Mouse (Mus musculus) embryo, embryonic 10.5 days (tissue): ENCODE results near the gene Dok7.

ENCODE experiments used
- DNase-seq: peaks from one replicate; pipeline ENCODE4 v3.0.0-alpha.2; 2015; ENCODE audit warnings: low spot score

Gene Dok7

GRCm38 (mm10) chr5:35057582-35057981 lies 1.0 kb downstream of the Dok7 start:
- no peak for DNase-seq

GRCm38 (mm10) chr5:35058216-35058615 lies 1.6 kb downstream of the Dok7 start:
- no peak for DNase-seq

GRCm38 (mm10) chr5:35060098-35060497 lies 3.5 kb downstream of the Dok7 start:
- DNase-seq, result no peak

DNA sequence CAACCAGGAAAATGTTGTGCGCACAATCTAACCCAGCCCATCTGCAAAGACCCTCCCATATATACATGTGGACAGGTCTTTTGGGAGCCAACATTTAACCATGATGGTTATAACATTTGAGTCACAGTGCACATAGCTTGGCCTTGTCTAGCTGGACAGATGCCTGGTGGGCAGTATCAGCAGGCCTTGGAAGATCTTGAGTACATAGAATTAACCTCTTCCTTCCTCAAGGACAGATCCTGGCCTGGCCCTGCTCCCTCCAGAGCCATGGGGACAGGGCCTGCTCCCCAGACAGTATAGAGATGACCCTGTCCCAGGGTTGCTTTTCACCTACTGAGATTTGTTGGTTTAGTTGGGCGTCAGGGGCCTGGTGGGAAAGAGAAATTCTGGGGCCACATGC lies 13.3 kb downstream of the Dok7 start:
- no peak for DNase-seq

- no peak for DNase-seq
Measured at GRCm38 (mm10) chr5:35070314-35070713, 13.7 kb downstream of the Dok7 start.

DNA sequence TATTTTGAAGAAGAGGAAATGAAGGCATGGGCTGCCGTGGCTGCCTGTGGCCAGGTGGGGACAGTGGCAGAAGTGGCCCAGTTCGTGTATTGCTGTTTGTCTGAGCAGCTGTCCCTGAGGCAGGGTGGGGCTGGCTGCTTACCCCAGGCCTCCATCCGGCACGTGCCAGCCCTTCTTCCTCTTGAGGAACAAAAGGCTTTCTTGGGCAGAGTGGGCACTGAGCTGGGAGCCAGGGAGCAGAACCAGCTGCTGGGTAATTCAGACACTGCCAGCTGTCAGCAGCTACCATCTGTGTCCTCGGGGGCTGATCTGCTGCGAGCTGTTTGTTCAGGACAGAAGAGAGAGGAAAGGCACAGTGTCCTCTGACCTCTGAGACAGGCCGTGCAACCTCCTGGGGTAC lies 14.4 kb downstream of the Dok7 start:
- no peak for DNase-seq

DNA sequence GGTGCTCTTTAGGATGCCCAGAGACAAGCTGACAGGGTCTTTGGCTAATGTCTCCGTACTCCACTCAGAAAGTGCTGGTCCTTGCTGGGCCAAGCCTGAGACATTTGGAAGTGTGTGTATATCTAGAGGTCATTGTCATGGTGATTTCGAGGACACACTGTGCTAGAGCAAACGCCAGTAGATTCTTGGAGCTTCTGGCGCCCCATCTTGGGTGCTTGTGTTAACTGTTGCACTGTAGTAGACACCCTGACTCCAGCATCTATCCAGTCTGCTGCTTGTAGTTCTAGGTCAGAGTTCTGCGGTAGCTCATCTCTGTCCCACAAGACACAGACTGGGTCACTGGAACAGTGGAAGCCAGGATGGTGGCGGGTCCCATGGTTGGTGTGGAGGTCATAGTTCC lies 15.3 kb downstream of the Dok7 start:
- DNase-seq, result no peak

DNA sequence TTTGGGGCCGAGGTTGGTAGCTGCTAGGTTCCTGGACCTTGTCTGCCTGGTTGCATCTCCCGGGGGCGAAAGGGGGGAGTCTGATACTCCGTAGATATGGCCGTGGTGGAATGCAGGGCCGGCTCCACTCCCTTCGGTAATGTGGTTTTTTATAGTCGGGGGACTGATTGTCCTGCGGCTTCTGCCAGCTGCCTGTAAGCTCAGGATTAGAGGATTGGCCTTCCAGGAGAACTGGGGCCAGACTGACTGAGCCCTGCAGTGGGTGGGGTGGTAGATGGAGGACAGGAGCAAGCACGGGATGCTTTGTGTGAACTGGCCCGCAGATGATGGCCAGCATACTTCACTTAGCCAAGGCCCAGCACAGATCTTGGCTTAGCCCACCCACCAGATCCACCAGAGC lies 16.7 kb downstream of the Dok7 start:
- DNase-seq, result no peak

DNA sequence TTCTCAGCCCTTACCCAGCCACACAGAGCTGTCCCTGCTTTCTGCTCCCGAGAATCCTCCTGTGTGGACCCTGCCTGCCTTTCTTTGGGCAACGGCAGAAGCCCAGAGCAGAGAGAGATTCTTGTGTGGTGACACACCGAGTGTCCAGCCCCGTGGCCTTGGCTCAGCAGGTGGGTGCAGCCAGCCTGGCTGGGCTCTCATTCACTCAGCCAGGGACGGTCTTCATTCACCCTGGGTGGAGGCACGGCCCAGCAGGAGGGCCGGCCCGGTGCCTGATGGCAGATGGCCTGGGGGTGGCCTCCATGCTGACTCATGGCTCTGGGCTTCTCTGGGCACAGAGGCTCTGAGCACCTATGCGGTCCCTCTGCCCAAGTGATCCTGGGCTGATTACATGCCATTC lies 17.4 kb downstream of the Dok7 start:
- DNase-seq, result no peak

DNA sequence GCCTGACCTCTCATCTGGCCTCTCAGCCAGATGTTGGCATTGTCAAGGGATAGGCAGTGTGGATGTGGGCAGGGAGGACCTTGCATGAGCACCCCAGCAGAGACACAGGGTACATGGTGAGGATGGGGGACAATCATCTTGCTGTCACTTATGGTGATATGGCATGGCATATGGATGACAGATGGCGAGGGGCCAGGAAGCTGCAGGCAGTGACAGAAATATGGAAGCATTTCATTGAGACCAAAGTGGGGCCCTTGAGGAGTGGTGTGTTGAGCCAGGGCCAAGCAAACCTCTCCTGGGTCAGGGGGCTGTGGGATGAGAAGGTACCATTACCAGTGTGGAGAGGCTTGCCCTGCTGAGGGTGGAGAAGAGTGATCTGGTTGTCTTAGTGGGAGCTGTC lies 19.8 kb downstream of the Dok7 start:
- DNase-seq, result no peak

DNA sequence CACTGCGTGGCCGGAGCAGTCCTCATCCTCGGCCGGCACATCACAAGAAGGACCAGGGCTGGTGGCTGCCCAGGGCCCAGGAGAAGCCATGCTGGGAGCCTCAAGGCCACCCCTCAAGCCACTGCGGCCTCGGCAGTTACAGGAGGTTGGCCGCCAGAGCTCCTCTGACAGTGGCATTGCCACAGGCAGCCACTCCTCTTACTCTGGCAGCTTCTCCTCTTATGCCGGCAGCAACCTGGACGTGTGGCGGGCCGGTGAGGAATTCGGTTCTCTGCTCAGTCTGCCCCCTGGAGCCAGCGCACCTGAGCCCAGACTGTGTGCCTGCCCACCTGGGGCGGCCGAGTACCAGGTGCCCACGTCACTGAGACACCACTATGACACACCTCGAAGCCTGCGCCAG lies 22.5 kb downstream of the Dok7 start:
- no peak for DNase-seq

- DNase-seq, result no peak
Measured at GRCm38 (mm10) chr5:35084913-35085312, 28.3 kb downstream of the Dok7 start.

- DNase-seq, result peak; percentile 75
Measured at GRCm38 (mm10) chr5:35088785-35089613, 32.4 kb downstream of the Dok7 start.

DNA sequence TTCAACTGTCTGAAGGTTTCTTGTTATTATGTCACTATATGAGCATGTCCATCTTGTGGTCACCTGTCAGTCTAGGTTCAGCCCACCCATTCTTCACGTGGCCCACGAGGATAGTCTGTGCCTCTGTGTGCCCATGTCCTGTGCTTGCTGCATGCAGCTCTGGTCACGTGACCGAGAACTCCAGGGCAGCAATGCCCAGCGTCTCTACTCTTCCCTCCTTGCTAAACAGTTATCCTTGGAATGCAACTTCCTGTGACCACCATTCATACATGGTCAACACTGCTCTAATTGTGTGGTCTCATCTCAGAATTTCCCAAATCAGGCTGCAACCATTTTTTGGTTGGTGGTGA lies 33.0 kb downstream of the Dok7 start:
- DNase-seq, result no peak

GRCm38 (mm10) chr5:35091636-35092035 lies 35.1 kb downstream of the Dok7 start:
- no peak for DNase-seq

GRCm38 (mm10) chr5:35103086-35103485 lies 46.5 kb downstream of the Dok7 start:
- no peak for DNase-seq

DNA sequence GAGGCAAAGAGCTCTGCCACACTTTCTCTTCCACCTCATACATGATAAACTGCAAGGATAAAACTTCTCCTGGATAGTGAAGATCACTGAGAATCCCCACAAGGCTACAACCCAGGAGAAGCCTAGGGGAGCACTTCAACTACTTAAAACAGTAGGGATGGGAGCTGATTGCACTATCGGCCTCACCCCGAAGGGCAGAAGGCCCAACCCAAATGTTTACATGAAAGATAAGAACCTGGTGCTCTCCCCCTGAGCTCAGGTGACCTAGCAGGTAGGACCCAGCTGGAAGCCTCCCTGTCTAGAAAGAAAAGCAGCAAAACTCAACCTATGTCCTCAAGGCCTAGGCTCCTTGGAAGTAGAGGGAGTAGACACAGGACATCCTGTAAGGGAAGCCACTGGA lies 47.0 kb downstream of the Dok7 start:
- no peak for DNase-seq

DNA sequence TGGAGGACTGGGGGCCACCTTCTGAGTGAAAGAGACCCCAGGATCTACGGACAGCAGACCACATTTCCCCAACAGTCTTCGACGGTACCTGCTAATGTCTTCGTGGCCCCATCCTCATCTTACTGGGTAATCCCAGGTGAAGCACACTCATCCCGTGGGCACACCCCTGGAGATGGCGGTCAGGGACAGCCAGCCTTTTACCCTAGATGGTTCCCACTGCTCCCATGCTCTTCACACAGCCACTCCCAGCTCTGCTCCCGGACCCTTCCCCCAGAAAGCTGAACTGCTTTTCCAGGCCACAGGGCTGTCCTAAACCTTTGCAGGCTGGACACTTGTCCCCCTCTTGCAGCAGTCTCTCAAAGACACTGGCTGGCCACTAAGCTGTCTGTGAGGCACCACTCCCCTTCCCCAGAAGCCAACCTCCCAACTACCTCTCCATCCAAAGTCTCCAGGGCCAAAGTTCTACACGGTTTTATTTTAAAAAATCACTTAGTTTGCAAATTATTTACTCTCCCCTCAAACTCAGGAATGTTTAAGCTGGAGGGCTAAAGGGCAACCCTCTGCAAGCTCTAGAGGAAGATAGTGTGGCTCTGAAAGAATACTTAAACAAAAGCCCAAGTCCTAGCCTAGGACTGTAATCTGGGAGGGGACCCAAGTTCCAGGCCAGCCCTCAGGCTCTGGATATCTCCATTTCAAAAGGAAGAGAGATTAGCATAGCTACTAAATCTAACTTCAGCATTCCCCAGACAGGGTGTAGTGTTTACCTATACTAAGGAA lies 47.8 kb downstream of the Dok7 start:
- DNase-seq, result no peak

DNA sequence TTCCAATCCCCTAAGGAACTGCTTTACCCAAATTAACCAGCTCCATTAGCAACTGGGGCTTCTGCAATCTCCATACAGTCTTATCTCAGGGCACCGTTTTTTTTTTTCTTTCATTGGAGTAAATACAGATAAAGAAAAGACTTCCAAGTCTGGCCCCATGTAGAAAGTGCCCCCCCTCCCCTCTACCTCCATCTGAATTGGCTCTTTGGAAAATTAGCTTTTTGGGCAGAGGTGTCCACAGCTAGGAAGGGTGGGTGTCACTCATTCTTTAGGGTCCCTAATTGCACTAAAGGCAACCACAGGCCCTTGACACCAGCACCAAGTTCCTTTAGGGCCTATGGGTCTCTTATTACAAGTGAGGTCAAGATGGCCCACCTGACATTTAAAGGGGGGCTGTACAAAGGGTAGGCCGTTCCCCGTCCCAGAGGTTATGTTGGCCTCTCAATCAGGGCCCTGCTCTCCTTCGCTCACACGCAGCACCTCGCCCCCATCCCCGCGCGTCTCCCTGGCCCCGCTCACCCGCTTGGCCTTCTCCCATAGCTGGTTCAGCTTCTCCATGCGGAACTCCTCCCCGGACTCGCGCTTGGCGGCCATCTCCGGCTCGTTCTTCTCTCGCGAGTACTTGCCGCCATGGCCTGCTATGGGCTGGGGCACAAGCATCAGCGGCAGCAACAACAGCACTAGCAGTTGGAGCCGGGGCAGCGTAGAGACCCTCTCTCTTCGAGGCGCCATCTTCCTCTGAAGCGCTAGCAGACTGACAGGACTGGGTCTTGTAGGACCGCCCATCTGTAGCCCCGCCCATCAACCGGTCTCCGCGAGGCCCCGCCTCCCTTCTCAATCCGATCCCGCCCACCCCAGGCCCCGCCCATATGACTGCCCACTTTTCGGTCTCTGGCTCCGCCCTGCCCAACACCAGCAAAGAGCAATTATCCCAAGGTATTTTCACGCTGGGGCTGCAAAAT lies 48.7 kb downstream of the Dok7 start, which contains the start of gene Lrpap1:
Lrpap1 (minus strand) TSS at position 807 of the 962 bp plus-strand sequence.
- DNase-seq, result peak; percentile 97

- DNase-seq, result no peak
Measured at GRCm38 (mm10) chr5:35105922-35106298, 49.3 kb downstream of the Dok7 start.

GRCm38 (mm10) chr5:35112444-35112843 lies 55.9 kb downstream of the Dok7 start:
- no peak for DNase-seq

- DNase-seq, result no peak
Measured at GRCm38 (mm10) chr5:35116002-35116401, 59.4 kb downstream of the Dok7 start.
